Mouse (Mus musculus): ENCODE data around the gene Hist1h3h. TPM values are rescaled to one million over a fixed set of nuclear protein-coding genes. Genes with fewer than 3 reads are reported as not detected.
"Not testable (repeated sequence)": the region's sequence is repeated elsewhere in the genome, so short reads cannot be mapped to it uniquely, and the experiment has no call there.

Hist1h3h gene
- polyA plus RNA-seq, 1 experiment from 2014 or later: 5.6 TPM

DNA sequence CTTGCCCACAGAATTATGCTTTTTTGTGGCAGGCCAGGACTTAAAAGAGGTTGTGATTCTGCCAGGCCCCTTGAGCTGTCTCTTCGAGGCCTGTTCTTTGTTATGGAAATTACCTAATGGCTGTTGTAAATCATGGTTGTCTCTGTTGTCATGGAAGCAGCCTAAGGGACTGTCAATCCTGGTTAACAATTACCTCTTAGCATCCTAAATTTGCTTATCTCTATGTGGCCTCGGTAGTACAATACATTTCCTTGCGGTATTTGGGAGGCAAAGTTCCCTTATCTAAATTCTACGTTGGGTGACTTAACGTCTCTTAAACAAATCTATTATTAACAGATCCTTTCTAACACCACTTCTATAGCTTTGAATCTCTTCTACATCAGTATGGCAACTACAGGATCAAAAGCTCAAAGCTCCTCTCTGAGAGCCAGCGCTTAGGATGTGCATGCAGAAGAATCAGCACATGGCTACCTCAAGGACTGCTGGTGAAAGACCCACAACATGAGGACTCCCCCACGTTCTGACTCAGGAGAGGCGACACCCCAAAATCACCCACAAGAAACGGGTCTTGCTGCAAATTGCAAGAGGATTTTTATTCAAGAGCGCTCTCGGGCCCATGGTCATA lies 10.6 kb downstream of the Hist1h3h start:
- no peaks in the 10 kb centered on the region for H3K9me3 ChIP-seq (replicated peaks; ENCODE audit: low read length)
- no peaks in the 10 kb centered on the region for H3K4me1 ChIP-seq (replicated peaks; ENCODE audit: insufficient read depth, low read length)
- H3K4me3 ChIP-seq (replicated peaks; ENCODE audit: low read depth, low read length): no peak overlapping the region
- no peak overlapping the region for H3K4me2 ChIP-seq (ENCODE audit: low read length)
- no peak for TF ChIP-seq CTCF (IDR thresholded peaks at IDR 0.05; ENCODE audit: low read depth)
- 54% methylated on average over 11 of the region's 11 CpGs for WGBS
- DNase-seq (ENCODE audit: low spot score) (no peak), ATAC-seq (replicated peaks; ENCODE audit: low FRiP score, low read depth) (no peak)
- no peak overlapping the region for H3K9ac ChIP-seq (ENCODE audit: low read depth, low read length)
- no peaks in the 10 kb centered on the region for H3K27me3 ChIP-seq (ENCODE audit: insufficient read depth, low read length)
- no peaks in the 10 kb centered on the region for H3K36me3 ChIP-seq (ENCODE audit: insufficient read depth, low read length)
- no peak overlapping the region for H3K27ac ChIP-seq

- H3K4me1 ChIP-seq (replicated peaks; ENCODE audit: insufficient read depth, low read length): no peaks in the 10 kb centered on the region
- H3K9me3 ChIP-seq (replicated peaks; ENCODE audit: low read length): no peaks in the 10 kb centered on the region
- 52% methylated on average over 1 of the region's 1 CpGs for WGBS
- H3K4me3 ChIP-seq (replicated peaks; ENCODE audit: low read depth, low read length): no peak overlapping the region
- ATAC-seq (replicated peaks; ENCODE audit: low FRiP score, low read depth): no peak
- TF ChIP-seq CTCF (IDR thresholded peaks at IDR 0.05; ENCODE audit: low read depth): no peak
- DNase-seq (ENCODE audit: low spot score): no peak
- H3K27ac ChIP-seq: no peak overlapping the region
- no peak overlapping the region for H3K9ac ChIP-seq (ENCODE audit: low read depth, low read length)
- no peak overlapping the region for H3K4me2 ChIP-seq (ENCODE audit: low read length)
- H3K36me3 ChIP-seq (ENCODE audit: insufficient read depth, low read length): no peaks in the 10 kb centered on the region
- H3K27me3 ChIP-seq (ENCODE audit: insufficient read depth, low read length): no peaks in the 10 kb centered on the region
Observed at GRCm38 (mm10) chr13:21729544-21729943, 12.1 kb downstream of the Hist1h3h start.

DNA sequence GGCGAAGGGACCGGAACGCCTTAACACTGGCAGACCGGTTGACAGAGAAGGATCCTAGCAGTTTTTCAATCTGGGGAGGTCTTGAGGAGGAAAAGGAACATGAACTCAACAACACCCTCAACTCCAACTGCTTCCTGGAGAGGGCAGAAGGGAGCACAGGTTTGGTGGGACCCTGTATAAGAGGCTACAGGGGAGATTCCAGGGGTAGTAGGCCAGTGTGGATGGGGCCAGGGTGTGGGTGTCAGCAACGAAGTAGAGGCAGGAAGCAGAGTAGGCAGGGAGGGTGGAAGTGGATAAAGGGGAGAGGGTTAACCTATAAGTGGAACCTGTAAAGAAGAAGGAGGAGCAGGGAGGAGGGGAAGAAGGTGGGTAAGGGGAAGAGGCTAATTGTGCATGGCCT lies 16.0 kb downstream of the Hist1h3h start:
- Histone ChIP-seq H3K27ac (no peak overlapping the region), H3K4me3 (replicated peaks; ENCODE audit: low read depth, low read length) (no peak overlapping the region), H3K9ac (ENCODE audit: low read depth, low read length) (no peak overlapping the region), H3K4me1 (replicated peaks; ENCODE audit: insufficient read depth, low read length) (no peaks in the 10 kb centered on the region), H3K27me3 (ENCODE audit: insufficient read depth, low read length) (no peaks in the 10 kb centered on the region), H3K9me3 (replicated peaks; ENCODE audit: low read length) (no peaks in the 10 kb centered on the region), H3K36me3 (ENCODE audit: insufficient read depth, low read length) (no peaks in the 10 kb centered on the region), H3K4me2 (ENCODE audit: low read length) (no peak overlapping the region)
- no peak; the same call in 1 of the 2 replicates for TF ChIP-seq CTCF (IDR thresholded peaks at IDR 0.05; ENCODE audit: low read depth)
- ATAC-seq (replicated peaks; ENCODE audit: low FRiP score, low read depth) (peak; percentile 45; the same call in 1 of the 2 replicates), DNase-seq (ENCODE audit: low spot score) (no peak)
- 71% methylated on average over 5 of the region's 5 CpGs for WGBS

GRCm38 (mm10) chr13:21734010-21734905 lies 16.8 kb downstream of the Hist1h3h start:
- TF ChIP-seq CTCF (IDR thresholded peaks at IDR 0.05; ENCODE audit: low read depth): peak; percentile 92
- WGBS: under 1% methylated on average over 21 of the region's 21 CpGs
- peak overlapping the region; percentile 47 for H3K4me3 ChIP-seq (replicated peaks; ENCODE audit: low read depth, low read length)
- H3K4me1 ChIP-seq (replicated peaks; ENCODE audit: insufficient read depth, low read length): no peaks in the 10 kb centered on the region
- H3K36me3 ChIP-seq (ENCODE audit: insufficient read depth, low read length): no peaks in the 10 kb centered on the region
- peak overlapping the region; percentile 62 for H3K9ac ChIP-seq (ENCODE audit: low read depth, low read length)
- DNase-seq (ENCODE audit: low spot score): peak; percentile 97
- ATAC-seq (replicated peaks; ENCODE audit: low FRiP score, low read depth): peak; percentile 78
- H3K27me3 ChIP-seq (ENCODE audit: insufficient read depth, low read length): no peaks in the 10 kb centered on the region
- H3K27ac ChIP-seq: peak overlapping the region; percentile 93
- H3K9me3 ChIP-seq (replicated peaks; ENCODE audit: low read length): no peaks in the 10 kb centered on the region
- peak overlapping the region; percentile 68 for H3K4me2 ChIP-seq (ENCODE audit: low read length)

DNA sequence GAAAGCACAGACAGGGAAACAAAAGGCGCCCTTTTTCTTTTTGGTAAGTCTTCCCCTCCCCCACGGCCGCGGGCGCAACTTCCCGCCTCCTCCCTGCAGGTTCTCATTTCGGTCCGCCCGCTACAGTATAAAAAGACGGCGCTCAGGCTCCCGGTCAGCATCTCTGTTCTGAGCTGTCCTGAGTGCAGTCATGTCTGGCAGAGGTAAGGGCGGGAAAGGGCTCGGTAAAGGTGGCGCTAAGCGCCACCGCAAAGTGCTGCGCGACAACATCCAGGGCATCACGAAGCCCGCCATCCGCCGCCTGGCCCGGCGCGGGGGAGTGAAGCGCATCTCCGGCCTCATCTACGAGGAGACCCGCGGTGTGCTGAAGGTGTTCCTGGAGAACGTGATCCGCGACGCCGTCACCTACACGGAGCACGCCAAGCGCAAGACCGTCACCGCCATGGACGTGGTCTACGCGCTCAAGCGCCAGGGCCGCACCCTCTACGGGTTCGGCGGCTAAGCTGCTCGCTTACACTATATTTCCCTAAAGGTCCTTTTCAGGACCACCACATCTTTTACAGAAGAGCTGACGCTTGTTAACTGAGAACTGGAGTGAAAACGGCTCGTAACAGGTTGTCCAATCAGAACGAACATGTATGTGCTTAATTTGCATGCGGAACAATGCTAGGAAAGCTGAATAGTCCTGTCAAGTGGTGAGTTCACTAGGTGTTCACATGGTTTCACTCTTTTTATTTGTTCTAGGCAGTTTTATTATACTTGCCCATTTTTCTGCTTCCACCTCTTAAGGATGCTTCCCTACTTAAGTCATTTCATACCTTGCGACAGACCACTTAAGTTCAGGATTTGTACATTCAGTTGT lies 17.7 kb downstream of the Hist1h3h start, which contains the start of gene Hist1h4j:
TSS of gene Hist1h4j (plus strand) at position 159 of the 862 bp plus-strand sequence.
- ATAC-seq (replicated peaks; ENCODE audit: low FRiP score, low read depth) (peak; percentile 85), DNase-seq (ENCODE audit: low spot score) (peak; percentile 92)
- Histone ChIP-seq H3K27ac (peak within 1 kb of the TSS; percentile 93), H3K9ac (ENCODE audit: low read depth, low read length) (peak within 1 kb of the TSS; percentile 62), H3K4me3 (replicated peaks; ENCODE audit: low read depth, low read length) (peak within 1 kb of the TSS; percentile 47), H3K4me2 (ENCODE audit: low read length) (peak within 1 kb of the TSS; percentile 68)
- not testable (repeated sequence) for H3K27me3 ChIP-seq (ENCODE audit: insufficient read depth, low read length); H3K36me3 ChIP-seq (ENCODE audit: insufficient read depth, low read length); H3K4me1 ChIP-seq (replicated peaks; ENCODE audit: insufficient read depth, low read length); H3K9me3 ChIP-seq (replicated peaks; ENCODE audit: low read length)
- under 1% methylated on average over 43 of the region's 56 CpGs for WGBS

DNA sequence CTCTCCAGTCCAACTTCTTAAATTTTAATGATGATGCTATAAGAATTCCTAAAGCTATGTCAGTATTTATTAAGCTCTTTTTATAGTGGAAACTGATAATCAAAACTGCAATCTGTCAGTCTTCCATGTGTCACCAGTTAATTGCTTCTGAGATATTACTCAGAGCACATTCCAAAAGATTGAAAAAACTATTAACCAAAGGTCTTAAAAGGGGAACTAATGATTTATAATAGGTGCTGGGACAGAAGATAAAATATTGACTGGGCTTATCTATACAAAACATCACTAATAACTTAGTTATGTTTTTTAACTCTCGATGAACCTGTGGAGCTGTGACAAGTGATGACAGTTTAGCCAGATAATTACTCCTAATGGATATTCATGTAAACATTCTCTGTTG lies 27.5 kb downstream of the Hist1h3h start:
- no peak overlapping the region for H3K27ac ChIP-seq
- H3K27me3 ChIP-seq (ENCODE audit: insufficient read depth, low read length): no peaks in the 10 kb centered on the region
- ATAC-seq (replicated peaks; ENCODE audit: low FRiP score, low read depth): no peak
- DNase-seq (ENCODE audit: low spot score): no peak
- H3K4me1 ChIP-seq (replicated peaks; ENCODE audit: insufficient read depth, low read length): no peaks in the 10 kb centered on the region
- no peaks in the 10 kb centered on the region for H3K36me3 ChIP-seq (ENCODE audit: insufficient read depth, low read length)
- WGBS: 78% methylated on average over 1 of the region's 1 CpGs
- no peaks in the 10 kb centered on the region for H3K9me3 ChIP-seq (replicated peaks; ENCODE audit: low read length)
- H3K9ac ChIP-seq (ENCODE audit: low read depth, low read length): no peak overlapping the region
- TF ChIP-seq CTCF (IDR thresholded peaks at IDR 0.05; ENCODE audit: low read depth): no peak
- H3K4me2 ChIP-seq (ENCODE audit: low read length): no peak overlapping the region
- no peak overlapping the region for H3K4me3 ChIP-seq (replicated peaks; ENCODE audit: low read depth, low read length)
